Mouse (Mus musculus) megakaryocyte, adult 5-6 weeks (primary cell): ENCODE measurements around the gene Gm14226. TPM values are rescaled to one million over a fixed set of nuclear protein-coding genes. Genes with fewer than 3 reads are reported as not detected.
"Not testable (repeated sequence)": the region's sequence is repeated elsewhere in the genome, so short reads cannot be mapped to it uniquely, and the experiment has no call there.

Experiments used
- ATAC-seq: 2 replicates; pipeline ENCODE4 v1.8.0; 2016; ENCODE audit warnings: mild to moderate bottlenecking, inconsistent platforms; ENCODE audit not compliant: poor library complexity, severe bottlenecking
- total RNA-seq, 2 experiments: library from RNA; stranded (forward) in 1 of 2; stranded (reverse) in 1 of 2; fragments of 153-499, 151-499 nt in 1 of 2; fragments of 221-1000, 200-1000 nt in 1 of 2; gene quantifications; 2 replicates each; pipeline versions ENCODE4 v1.2.3 to v1.2.4; 2015 to 2017

Gene Gm14226
- total RNA-seq (2015) (not detected in 2 replicates), total RNA-seq (2017) (not detected in 2 replicates)

GRCm38 (mm10) chr2:155018251-155018755, at the start of gene Gm14226:
TSS of gene Gm14226 (plus strand) at chr2:155018266.
- ATAC-seq: not testable (repeated sequence)

- ATAC-seq: not testable (repeated sequence)
Observed at GRCm38 (mm10) chr2:154969740-154970397, 48.2 kb upstream of the Gm14226 start.

- ATAC-seq: no peak
Observed at GRCm38 (mm10) chr2:154971919-154972692, 46.0 kb upstream of the Gm14226 start.

GRCm38 (mm10) chr2:154972981-154973380, 45.1 kb upstream of the Gm14226 start:
- no peak for ATAC-seq

GRCm38 (mm10) chr2:154986609-154987008, 31.5 kb upstream of the Gm14226 start:
- ATAC-seq: no peak

GRCm38 (mm10) chr2:154991411-154991810, 26.7 kb upstream of the Gm14226 start:
- ATAC-seq: no peak

- no peak for ATAC-seq
Observed at GRCm38 (mm10) chr2:154992083-154992482, 26.0 kb upstream of the Gm14226 start.

- ATAC-seq: no peak
Observed at GRCm38 (mm10) chr2:155005491-155005890, 12.6 kb upstream of the Gm14226 start.

- ATAC-seq: peak; percentile 51
Observed at GRCm38 (mm10) chr2:155011086-155011656, 6.9 kb upstream of the Gm14226 start.

- no peak for ATAC-seq
Observed at GRCm38 (mm10) chr2:155012991-155013390, 5.1 kb upstream of the Gm14226 start.

- ATAC-seq: not testable (repeated sequence)
Observed at GRCm38 (mm10) chr2:155016751-155017150, 1.3 kb upstream of the Gm14226 start.

GRCm38 (mm10) chr2:155018762-155019641, 936 bp downstream of the Gm14226 start:
- ATAC-seq: peak; percentile 96

GRCm38 (mm10) chr2:155019673-155020072, 1.6 kb downstream of the Gm14226 start:
- peak; percentile 83 for ATAC-seq

- not testable (repeated sequence) for ATAC-seq
Observed at GRCm38 (mm10) chr2:155020247-155020826, 2.3 kb downstream of the Gm14226 start.

GRCm38 (mm10) chr2:155030831-155031230, 12.8 kb downstream of the Gm14226 start:
- ATAC-seq: no peak

- no peak for ATAC-seq
Observed at GRCm38 (mm10) chr2:155032938-155033710, 15.1 kb downstream of the Gm14226 start.

- ATAC-seq: no peak
Observed at GRCm38 (mm10) chr2:155039956-155040355, 21.9 kb downstream of the Gm14226 start.

GRCm38 (mm10) chr2:155044542-155044941, 26.5 kb downstream of the Gm14226 start:
- ATAC-seq: no peak

- no peak for ATAC-seq
Observed at GRCm38 (mm10) chr2:155045075-155045474, 27.0 kb downstream of the Gm14226 start.
